Mouse (Mus musculus): ENCODE data around the gene Btbd16. TPM values are rescaled to one million over a fixed set of nuclear protein-coding genes. Genes with fewer than 3 reads are reported as not detected.

Btbd16 gene
- polyA plus RNA-seq (2014; fragmentation: Illumina TruSeq; extraction: RNeasy Lipid Tissue Mini Kit (QIAGEN cat#74804); ENCODE audit: low read depth, low replicate concordance) = not detected

GRCm38 (mm10) chr7:130773914-130774630, at the start of gene Btbd16:
Gene Btbd16, plus strand, starts transcription at chr7:130774069.

GRCm38 (mm10) chr7:130865613-130866591, 92.0 kb downstream of the Btbd16 start, which contains the start of gene Plekha1:
Gene Plekha1, plus strand, starts transcription at chr7:130865756.

Other genes starting within 250 kb of the Btbd16 start
- 266 TPM for gene Nsmce4a, start 201.0 kb upstream of the Btbd16 start, polyA plus RNA-seq (2014; fragmentation: Illumina TruSeq; extraction: RNeasy Lipid Tissue Mini Kit (QIAGEN cat#74804); ENCODE audit: low read depth, low replicate concordance)
- 8.3 TPM for gene Tacc2, start 196.6 kb upstream of the Btbd16 start, polyA plus RNA-seq (2014; fragmentation: Illumina TruSeq; extraction: RNeasy Lipid Tissue Mini Kit (QIAGEN cat#74804); ENCODE audit: low read depth, low replicate concordance)
- gene Plekha1, start 91.7 kb downstream of the Btbd16 start, polyA plus RNA-seq (2014; fragmentation: Illumina TruSeq; extraction: RNeasy Lipid Tissue Mini Kit (QIAGEN cat#74804); ENCODE audit: low read depth, low replicate concordance) = 55.3 TPM
- gene Htra1, start 162.0 kb downstream of the Btbd16 start, polyA plus RNA-seq (2014; fragmentation: Illumina TruSeq; extraction: RNeasy Lipid Tissue Mini Kit (QIAGEN cat#74804); ENCODE audit: low read depth, low replicate concordance) = 8.5 TPM

Measured in adrenal gland, adult 10 weeks (tissue).